Mouse (Mus musculus) heart, embryonic 14.5 days (tissue): ENCODE results near the gene Ptcd1. TPM values are rescaled to one million over a fixed set of nuclear protein-coding genes. Genes with fewer than 3 reads are reported as not detected.
A peak's percentile ranks its signal among the peaks of the same experiment; 100 is the strongest.
"Not testable (repeated sequence)": the region's sequence is repeated elsewhere in the genome, so short reads cannot be mapped to it uniquely, and the experiment has no call there.

ENCODE experiments used
- ATAC-seq: fragments of 200-750 bp; cut with Nextera tagmentation; 2 replicates; pipeline ENCODE4 v1.8.0; 2017; ENCODE audit warnings: low read depth, moderate TSS enrichment; ENCODE audit not compliant: insufficient number of reproducible peaks, insufficient read depth, low FRiP score
- H3K27ac ChIP-seq, 2 experiments: fragments of 200-500 bp in 1 of 2; fragments of 300-500 bp in 1 of 2; sonication (generic) in 1 of 2; replicated peaks in 1 of 2; 2 replicates each; pipeline ENCODE4 v1.5.1; 2012 to 2014; ENCODE audit warnings: low read depth in 2 of 2, low read length in 2 of 2, control low read depth in 1 of 2, mild to moderate bottlenecking in 1 of 2, mixed read lengths in 1 of 2; ENCODE audit not compliant: control insufficient read depth in 1 of 2, insufficient read depth in 1 of 2
- H3K27me3 ChIP-seq: fragments of 300-500 bp; sonication (generic); 2 replicates; pipeline ENCODE4 v1.6.1; 2014; ENCODE audit warnings: mild to moderate bottlenecking, low read length, control low read depth; ENCODE audit not compliant: control insufficient read depth, insufficient read depth
- H3K36me3 ChIP-seq: fragments of 300-500 bp; sonication (generic); 2 replicates; pipeline ENCODE4 v1.6.1; 2014; ENCODE audit warnings: mild to moderate bottlenecking, control low read depth, low read length, mixed read lengths; ENCODE audit not compliant: control insufficient read depth, insufficient read depth
- H3K4me1 ChIP-seq, 2 experiments: fragments of 200-500 bp in 1 of 2; fragments of 300-500 bp in 1 of 2; sonication (generic) in 1 of 2; 2 replicates each; pipeline ENCODE4 v1.6.1; 2012 to 2014; ENCODE audit warnings: low read length in 2 of 2, control low read depth in 1 of 2, mixed read lengths in 1 of 2; ENCODE audit not compliant: control insufficient read depth in 2 of 2, insufficient read depth in 2 of 2
- H3K4me2 ChIP-seq: fragments of 300-500 bp; sonication (generic); 2 replicates; pipeline ENCODE4 v1.6.1; 2014; ENCODE audit warnings: mild to moderate bottlenecking, low read length
- H3K4me3 ChIP-seq, 2 experiments: fragments of 200-500 bp in 1 of 2; fragments of 300-500 bp in 1 of 2; sonication (generic) in 1 of 2; 2 replicates each; pipeline ENCODE4 v1.5.1; 2012 to 2014; ENCODE audit warnings: low read length in 2 of 2, mild to moderate bottlenecking in 2 of 2, control low read depth in 1 of 2, low read depth in 1 of 2, moderate library complexity in 1 of 2; ENCODE audit not compliant: control insufficient read depth in 1 of 2, insufficient read depth in 1 of 2
- H3K9ac ChIP-seq: fragments of 300-500 bp; sonication (generic); 2 replicates; pipeline ENCODE4 v1.6.1; 2014; ENCODE audit warnings: mild to moderate bottlenecking, low read length
- H3K9me3 ChIP-seq: fragments of 300-500 bp; sonication (generic); 2 replicates; pipeline ENCODE4 v1.6.1; 2016; ENCODE audit warnings: low read length, control low read depth; ENCODE audit not compliant: control insufficient read depth
- WGBS: fragments of 180-500 bp; shearing (Covaris S2); extraction: QIAGEN DNeasy Blood & Tissue Kit; methylation state at CpG from one replicate; pipeline ENCODE4 v1.1.7; 2014; 5-methylcytosine and 5-hydroxymethylcytosine counted together
- polyA plus RNA-seq: library from polyadenylated mRNA; unstranded; fragments of >200 nt; fragmentation: Nextera tagmentation; extraction: Ambion mirVana; gene quantifications from 2 replicates; pipeline ENCODE4 v1.2.1, GENCODE M21; 2014

The Ptcd1 gene
- polyA plus RNA-seq, 1 experiment from 2014 or later, result 10.6 TPM

GRCm38 (mm10) chr5:145138836-145139235, 28.1 kb downstream of the Ptcd1 start:
- peaks cover 62% of the 10 kb centered on the region for H3K36me3 ChIP-seq
- 12% methylated on average over 6 of the region's 6 CpGs for WGBS

GRCm38 (mm10) chr5:145133275-145133674, 33.6 kb downstream of the Ptcd1 start:
- 85% methylated on average over 6 of the region's 6 CpGs for WGBS
- not testable (repeated sequence) for H3K27me3 ChIP-seq, ATAC-seq, H3K4me2 ChIP-seq, H3K9me3 ChIP-seq, H3K9ac ChIP-seq, H3K4me1 ChIP-seq, H3K4me3 ChIP-seq, H3K27ac ChIP-seq
- peaks cover 87% of the 10 kb centered on the region for H3K36me3 ChIP-seq

More at GRCm38 (mm10) chr5:145138836-145139235, 28.1 kb downstream of the Ptcd1 start:
- ATAC-seq, result no peak
- Histone ChIP-seq H3K9me3 (no peaks in the 10 kb centered on the region), H3K4me2 (peak overlapping the region; percentile 97), H3K27me3 (no peaks in the 10 kb centered on the region), H3K4me1 (peaks cover 2 to 19% of the 10 kb centered on the region in 2 experiments; a peak in 3 of 4 replicates), H3K9ac (peak overlapping the region; percentile 94), H3K4me3 (peak overlapping the region; percentile 69 to 99; a peak in 3 of 4 replicates), H3K27ac (no peak overlapping the region)

GRCm38 (mm10) chr5:145130995-145131394, 35.9 kb downstream of the Ptcd1 start:
- WGBS, result 82% methylated on average over 3 of the region's 3 CpGs
- H3K36me3 ChIP-seq, result peaks cover 96% of the 10 kb centered on the region
- no peak overlapping the region for H3K9ac ChIP-seq
- H3K9me3 ChIP-seq, result no peaks in the 10 kb centered on the region
- no peaks in the 10 kb centered on the region for H3K4me1 ChIP-seq
- H3K27me3 ChIP-seq, result no peaks in the 10 kb centered on the region
- H3K4me2 ChIP-seq, result no peak overlapping the region
- no peak overlapping the region for H3K4me3 ChIP-seq
- no peak overlapping the region for H3K27ac ChIP-seq
- ATAC-seq, result no peak

GRCm38 (mm10) chr5:145130191-145130590, 36.7 kb downstream of the Ptcd1 start:
- no peak overlapping the region for H3K4me2 ChIP-seq
- 72% methylated on average over 11 of the region's 11 CpGs for WGBS
- H3K27ac ChIP-seq, result no peak overlapping the region
- no peaks in the 10 kb centered on the region for H3K27me3 ChIP-seq
- no peaks in the 10 kb centered on the region for H3K4me1 ChIP-seq
- H3K4me3 ChIP-seq, result no peak overlapping the region
- no peak overlapping the region for H3K9ac ChIP-seq
- H3K36me3 ChIP-seq, result peaks cover 96% of the 10 kb centered on the region
- ATAC-seq, result no peak
- H3K9me3 ChIP-seq, result no peaks in the 10 kb centered on the region

GRCm38 (mm10) chr5:145129773-145130172, 37.1 kb downstream of the Ptcd1 start:
- not testable (repeated sequence) for H3K9ac ChIP-seq, H3K27ac ChIP-seq, H3K4me1 ChIP-seq, ATAC-seq, H3K4me3 ChIP-seq, H3K9me3 ChIP-seq, H3K4me2 ChIP-seq, H3K27me3 ChIP-seq
- H3K36me3 ChIP-seq, result peaks cover 96% of the 10 kb centered on the region
- WGBS, result 82% methylated on average over 6 of the region's 6 CpGs

GRCm38 (mm10) chr5:145129124-145129523, 37.8 kb downstream of the Ptcd1 start:
- Histone ChIP-seq H3K4me2 (no peak overlapping the region), H3K4me3 (no peak overlapping the region), H3K9me3 (no peaks in the 10 kb centered on the region), H3K27ac (0 out of 4 replicates have a peak overlapping the region, but pooled peaks of 1 of the 2 experiments have one; percentile 11), H3K4me1 (no peaks in the 10 kb centered on the region), H3K9ac (no peak overlapping the region), H3K27me3 (no peaks in the 10 kb centered on the region), H3K36me3 (peaks cover 96% of the 10 kb centered on the region)
- ATAC-seq, result no peak
- WGBS, result 83% methylated on average over 4 of the region's 4 CpGs

GRCm38 (mm10) chr5:145126580-145126979, 40.3 kb downstream of the Ptcd1 start:
- Histone ChIP-seq H3K9ac (no peak overlapping the region), H3K9me3 (no peaks in the 10 kb centered on the region), H3K27ac (no peak overlapping the region), H3K36me3 (peaks cover 96% of the 10 kb centered on the region), H3K4me1 (0 out of 4 replicates have a peak, but pooled peaks cover 0 to under 1% of the 10 kb centered on the region in 2 experiments), H3K27me3 (no peaks in the 10 kb centered on the region), H3K4me2 (no peak overlapping the region), H3K4me3 (no peak overlapping the region)
- WGBS, result 94% methylated on average over 9 of the region's 9 CpGs
- no peak for ATAC-seq

GRCm38 (mm10) chr5:145123396-145123795, 43.5 kb downstream of the Ptcd1 start:
- Histone ChIP-seq H3K4me2 (no peak overlapping the region), H3K4me1 (peaks cover 6 to 16% of the 10 kb centered on the region in 2 experiments; a peak in 3 of 4 replicates), H3K9ac (no peak overlapping the region), H3K27ac (no peak overlapping the region), H3K36me3 (peaks cover 69% of the 10 kb centered on the region), H3K4me3 (no peak overlapping the region), H3K27me3 (no peaks in the 10 kb centered on the region), H3K9me3 (no peaks in the 10 kb centered on the region)
- 92% methylated on average over 19 of the region's 19 CpGs for WGBS
- no peak for ATAC-seq
